Mouse (Mus musculus): Measurements from ENCODE around the gene Tdgf1.
A peak's percentile ranks its signal among the peaks of the same experiment; 100 is the strongest.

Tdgf1 gene

DNA sequence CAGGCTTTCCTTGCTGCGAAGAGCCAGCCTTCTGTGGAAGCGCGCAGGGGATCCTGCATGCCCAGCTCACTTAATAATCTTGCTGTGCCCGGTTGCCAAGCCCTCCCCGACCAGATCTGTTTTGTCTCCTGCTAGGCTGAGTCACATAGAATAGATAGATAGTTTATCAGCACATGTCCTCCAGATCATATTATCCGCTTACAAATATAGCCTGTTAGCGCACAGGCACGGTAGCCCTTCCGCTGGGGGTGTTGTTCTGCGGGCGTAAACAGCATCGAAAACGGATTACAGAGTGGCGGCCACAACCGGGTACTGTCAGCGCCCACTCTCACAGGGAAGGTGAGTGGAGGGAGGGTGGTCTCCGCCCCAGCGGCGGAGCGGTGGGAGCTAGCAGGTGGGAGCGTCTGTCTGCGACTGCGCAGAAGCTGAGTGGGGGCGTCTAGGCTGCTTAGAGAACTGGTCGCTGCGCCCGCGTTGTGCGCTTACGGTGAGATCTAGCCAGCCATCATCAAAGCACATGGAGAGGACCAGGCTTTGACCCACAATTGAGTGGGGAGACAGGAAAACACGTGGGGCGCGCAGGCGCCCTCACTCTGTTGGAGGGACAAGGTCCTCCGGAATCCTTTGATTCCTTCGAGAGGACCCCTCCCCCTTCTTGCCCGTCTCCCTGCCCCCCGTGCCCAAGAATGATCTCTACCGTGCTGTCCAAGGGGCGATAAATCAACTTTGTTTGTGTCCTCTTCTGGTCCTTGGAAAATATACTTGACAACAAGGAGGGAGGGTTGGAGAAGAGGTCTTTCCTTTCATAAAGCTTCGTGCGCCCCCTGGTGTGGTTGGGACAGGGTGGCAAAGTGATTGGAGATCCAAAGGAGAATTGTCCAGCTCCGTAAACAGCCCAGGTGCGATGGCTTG is 7.8 kb upstream of the Tdgf1 start:
- DNase-seq (ENCODE audit: low spot score), result no peak

DNA sequence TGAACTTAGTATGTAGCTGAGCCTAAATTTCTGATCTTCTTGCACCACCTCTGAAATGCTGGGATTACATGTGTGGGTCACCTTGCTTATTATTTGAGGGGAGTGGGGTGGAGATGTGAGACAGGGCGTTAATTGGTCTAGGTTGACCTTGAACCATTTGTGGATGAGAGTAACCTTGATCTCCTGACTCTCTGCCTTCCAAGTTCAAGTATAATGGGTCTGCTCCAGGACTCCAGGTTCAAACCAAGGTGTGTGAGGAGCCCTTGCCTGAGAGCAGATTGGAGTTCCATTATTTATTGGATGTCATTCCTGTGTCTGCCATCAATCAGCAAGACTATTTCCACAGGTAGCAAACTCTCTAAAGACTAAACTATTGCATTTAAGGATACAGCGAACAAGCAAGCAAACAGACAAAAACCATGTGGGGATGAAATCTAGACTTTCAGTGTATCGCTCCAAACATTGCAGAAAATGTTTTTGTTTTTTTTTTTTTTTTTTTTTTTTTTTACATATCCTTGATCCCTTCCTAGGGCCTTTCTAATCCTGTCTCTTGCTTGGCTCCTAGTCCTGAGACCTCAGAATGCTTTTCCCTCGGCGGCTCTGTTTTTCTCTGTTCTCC is 7.1 kb upstream of the Tdgf1 start:
- DNase-seq (ENCODE audit: low spot score), result no peak

- DNase-seq (ENCODE audit: low spot score), result no peak
Measured at GRCm38 (mm10) chr9:110952398-110952797, 6.4 kb upstream of the Tdgf1 start.

DNA sequence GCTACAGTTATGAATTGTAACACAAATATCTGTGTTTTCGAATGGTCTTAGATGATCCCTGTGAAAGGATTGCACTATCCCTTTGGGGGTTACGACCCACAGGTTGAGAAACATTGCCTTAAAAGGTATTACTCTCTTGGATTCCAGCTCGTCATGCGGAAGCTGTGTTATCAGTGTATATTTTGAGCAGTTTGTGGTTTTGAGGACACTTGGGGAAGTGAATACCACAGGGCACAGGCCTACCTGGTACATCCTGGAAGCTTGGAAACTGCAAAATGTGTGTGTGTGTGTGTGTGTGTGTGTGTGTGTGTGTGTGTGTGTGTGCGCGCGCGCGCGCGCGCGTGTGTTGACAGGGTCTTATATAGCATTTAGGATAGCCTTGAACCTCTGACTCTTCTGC is 5.9 kb upstream of the Tdgf1 start:
- no peak for DNase-seq (ENCODE audit: low spot score)

- DNase-seq (ENCODE audit: low spot score), result no peak
Measured at GRCm38 (mm10) chr9:110951397-110951796, 5.4 kb upstream of the Tdgf1 start, which contains the start of gene Lrrc2. Lrrc2 (plus strand) TSS chr9:110951545.

DNA sequence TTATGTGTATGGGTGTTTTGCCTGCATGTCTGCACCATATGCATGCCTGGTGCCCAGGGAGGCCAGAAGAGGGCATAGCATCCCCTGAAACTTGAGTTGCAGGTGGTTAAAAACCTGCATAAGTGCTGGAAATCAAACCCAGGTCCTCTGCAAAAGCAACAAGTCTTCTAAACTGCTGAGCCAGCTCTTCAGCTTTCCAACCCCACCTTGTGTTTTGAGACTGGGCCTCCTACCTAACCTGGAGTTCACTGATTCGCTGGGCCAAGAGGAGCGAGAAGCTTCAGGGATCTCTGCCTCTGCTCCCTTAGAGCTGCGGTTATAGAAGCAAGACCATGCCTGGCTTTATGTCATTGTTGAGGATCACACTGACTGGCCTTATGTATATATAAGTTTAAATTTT is 4.2 kb upstream of the Tdgf1 start:
- DNase-seq (ENCODE audit: low spot score), result no peak

DNA sequence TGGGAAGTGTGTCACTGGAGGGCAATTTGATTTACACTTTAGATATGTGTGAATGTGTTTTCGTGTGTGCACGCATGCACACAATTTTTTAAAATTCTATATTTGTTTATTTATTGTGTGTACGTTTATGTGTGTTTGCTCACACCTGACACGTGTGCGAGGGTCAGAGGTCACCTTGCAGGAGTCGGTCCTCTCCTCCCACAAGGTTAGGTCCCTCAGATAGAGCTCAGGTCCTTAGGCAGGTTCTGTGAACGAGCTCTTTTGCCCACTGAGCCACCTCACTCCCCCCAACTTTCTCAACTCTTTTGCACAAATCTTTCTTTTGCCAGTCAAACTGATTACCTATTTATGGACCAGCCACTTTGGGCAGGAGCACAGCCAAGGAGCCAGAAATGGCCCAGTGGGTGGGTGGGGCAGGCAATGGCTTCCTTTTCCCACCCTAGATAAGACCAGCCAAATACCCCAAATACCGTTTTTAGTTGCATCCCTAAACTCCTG is 2.9 kb upstream of the Tdgf1 start:
- no peak for DNase-seq (ENCODE audit: low spot score)

DNA sequence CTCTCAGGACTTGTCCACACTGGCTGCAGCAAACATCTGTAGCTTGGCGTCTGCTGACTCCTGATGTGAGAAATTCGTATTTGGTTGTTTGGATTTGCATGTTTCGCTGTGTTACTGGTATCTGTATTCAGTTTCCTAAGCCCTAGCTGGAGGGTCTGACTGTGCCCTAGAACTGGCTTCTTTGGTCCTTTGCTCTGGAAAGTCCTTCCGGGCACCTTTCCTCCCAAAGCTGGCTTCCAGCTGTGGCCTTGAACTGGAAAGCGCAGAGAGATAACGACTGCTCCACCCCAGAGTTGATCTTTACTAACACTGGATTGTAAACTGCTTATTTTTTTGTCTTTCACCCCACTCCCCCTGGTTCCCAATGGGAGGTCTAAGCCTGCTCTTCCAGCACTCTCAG is 1.9 kb upstream of the Tdgf1 start:
- DNase-seq (ENCODE audit: low spot score), result no peak

- no peak for DNase-seq (ENCODE audit: low spot score)
Measured at GRCm38 (mm10) chr9:110947261-110947661, 1.3 kb upstream of the Tdgf1 start.

- no peak for DNase-seq (ENCODE audit: low spot score)
Measured at GRCm38 (mm10) chr9:110946548-110947044, 638 bp upstream of the Tdgf1 start.

- no peak for DNase-seq (ENCODE audit: low spot score)
Measured at GRCm38 (mm10) chr9:110945343-110945742, 615 bp downstream of the Tdgf1 start.

GRCm38 (mm10) chr9:110944265-110944664 is 1.7 kb downstream of the Tdgf1 start:
- DNase-seq (ENCODE audit: low spot score), result no peak

DNA sequence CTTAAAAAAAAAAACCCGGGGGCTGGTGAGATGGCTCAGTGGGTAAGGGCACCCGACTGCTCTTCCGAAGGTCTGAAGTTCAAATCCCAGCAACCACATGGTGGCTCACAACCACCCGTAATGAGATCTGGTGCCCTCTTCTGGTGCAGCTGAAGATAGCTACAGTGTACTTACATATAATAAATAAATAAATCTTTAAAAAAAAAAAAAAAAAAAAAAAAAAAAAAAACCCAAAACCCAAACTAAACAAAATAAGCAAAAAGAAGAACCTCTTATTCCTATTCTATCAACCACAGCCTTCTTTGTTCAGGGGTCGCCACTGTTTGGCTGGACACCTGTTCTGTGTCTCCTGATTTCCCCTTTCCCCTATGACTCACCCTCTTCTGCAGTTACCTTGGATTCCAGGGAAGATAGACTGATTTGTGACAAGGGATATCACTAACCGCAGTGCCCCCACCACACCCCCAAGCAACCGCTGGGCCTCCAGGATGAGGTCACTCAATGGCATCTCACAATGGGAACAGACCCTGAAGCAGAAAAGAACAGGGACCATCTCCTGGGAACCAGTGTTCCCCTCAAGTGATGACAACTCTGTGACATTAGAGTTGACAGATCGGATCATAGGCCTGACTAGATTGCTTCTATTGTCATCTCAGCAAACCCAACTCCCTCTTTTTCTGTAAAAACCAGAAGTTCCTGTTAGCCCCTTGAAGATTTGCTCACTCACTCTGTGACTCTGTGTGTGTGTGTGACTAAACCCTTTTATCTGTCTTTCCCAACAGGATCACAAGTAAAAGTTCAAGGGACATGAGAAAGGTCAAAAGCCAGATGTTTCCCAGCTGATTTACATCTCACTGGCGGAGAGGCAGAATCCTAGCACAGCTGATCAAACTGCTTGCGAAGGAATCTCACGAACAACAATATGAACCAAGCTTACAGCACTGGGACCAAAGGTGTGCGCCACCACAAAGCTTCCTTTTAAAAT is 8.2 kb downstream of the Tdgf1 start:
- DNase-seq (ENCODE audit: low spot score), result no peak

GRCm38 (mm10) chr9:110935941-110936340 is 10.0 kb downstream of the Tdgf1 start:
- DNase-seq (ENCODE audit: low spot score), result no peak

DNA sequence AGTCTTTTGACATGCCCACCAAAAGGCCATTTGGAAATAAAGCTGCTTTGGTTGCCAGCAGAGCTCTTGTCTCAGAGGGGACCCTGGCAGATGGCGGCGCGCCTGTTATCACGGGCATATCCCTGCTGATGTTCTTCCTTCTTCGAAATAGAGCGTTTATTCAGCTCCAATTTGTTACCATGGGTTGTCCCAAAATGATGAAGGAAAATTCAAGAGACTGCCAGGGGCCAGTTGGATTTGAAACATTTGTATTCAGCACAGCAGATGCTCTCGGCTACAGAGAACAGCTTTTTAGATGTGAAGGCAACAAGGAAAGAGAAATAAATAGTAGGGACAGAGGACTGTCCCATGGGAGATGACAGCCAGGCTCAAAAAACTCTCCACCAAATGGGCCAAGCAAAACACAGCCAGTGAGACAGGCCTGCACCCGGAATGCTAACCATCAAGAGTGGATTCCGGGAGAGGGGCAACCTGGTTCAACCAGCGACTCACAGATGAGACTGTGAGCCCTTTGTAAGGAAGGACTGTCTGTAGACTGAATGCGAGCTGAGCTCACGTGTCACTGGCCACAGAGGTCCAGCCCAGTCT is 12.0 kb downstream of the Tdgf1 start:
- no peak for DNase-seq (ENCODE audit: low spot score)

- no peak for DNase-seq (ENCODE audit: low spot score)
Measured at GRCm38 (mm10) chr9:110931573-110931972, 14.4 kb downstream of the Tdgf1 start.

- DNase-seq (ENCODE audit: low spot score), result peak; percentile 20
Measured at GRCm38 (mm10) chr9:110922759-110923158, 23.2 kb downstream of the Tdgf1 start.

GRCm38 (mm10) chr9:110920665-110921419 is 25.1 kb downstream of the Tdgf1 start:
- DNase-seq (ENCODE audit: low spot score), result no peak

GRCm38 (mm10) chr9:110916786-110917185 is 29.2 kb downstream of the Tdgf1 start, which contains the start of gene Fam240a:
Fam240a (minus strand) TSS chr9:110916861.
- no peak for DNase-seq (ENCODE audit: low spot score)

DNA sequence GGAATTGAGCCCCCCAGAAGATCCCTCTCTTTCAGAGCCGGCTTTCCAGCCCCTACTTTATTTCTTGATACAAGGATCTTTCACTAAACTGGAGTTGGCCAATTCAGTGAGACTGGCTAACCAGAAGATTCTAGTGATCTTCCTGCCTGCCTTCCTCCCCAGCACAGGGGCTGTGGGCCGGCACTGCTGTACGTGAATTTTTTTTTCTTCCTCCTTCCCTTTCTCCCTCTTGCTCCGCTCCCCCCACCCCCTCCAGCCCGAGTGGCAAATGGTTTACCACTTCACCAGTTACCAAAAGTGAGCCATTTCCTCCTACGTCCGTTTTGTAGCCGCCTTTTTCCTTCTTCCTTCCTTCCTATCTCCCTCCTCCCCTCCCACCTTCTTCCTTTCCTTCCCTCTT is 30.5 kb downstream of the Tdgf1 start:
- no peak for DNase-seq (ENCODE audit: low spot score)
